Mouse (Mus musculus): ENCODE measurements around the gene Ptpn7. TPM values are rescaled to one million over a fixed set of nuclear protein-coding genes. Genes with fewer than 3 reads are reported as not detected.
"Not testable (repeated sequence)": the region's sequence is repeated elsewhere in the genome, so short reads cannot be mapped to it uniquely, and the experiment has no call there.

The Ptpn7 gene
- total RNA-seq, 2 experiments from 2014 or later: 0.16 to 1.0 TPM

GRCm38 (mm10) chr1:135181275-135181674 lies 48.8 kb downstream of the Ptpn7 start:
- intact Hi-C loops (cut with DNase I): no loop called here
- DNase-seq (ENCODE audit: low spot score in 2 of 2): no peak

- no peak for DNase-seq (ENCODE audit: low spot score in 2 of 2)
- intact Hi-C loops (cut with DNase I): no loop called here
Observed at GRCm38 (mm10) chr1:135181880-135182623, 49.6 kb downstream of the Ptpn7 start.

- DNase-seq (ENCODE audit: low spot score in 2 of 2): no peak
- intact Hi-C loops (cut with DNase I): no loop called here
Observed at GRCm38 (mm10) chr1:135182975-135183374, 50.5 kb downstream of the Ptpn7 start.

GRCm38 (mm10) chr1:135183448-135183847 lies 50.9 kb downstream of the Ptpn7 start:
- DNase-seq (ENCODE audit: low spot score in 2 of 2): no peak
- intact Hi-C loops (cut with DNase I): no loop called here

GRCm38 (mm10) chr1:135183941-135184570 lies 51.6 kb downstream of the Ptpn7 start:
- DNase-seq (ENCODE audit: low spot score in 2 of 2): no peak
- intact Hi-C loops (cut with DNase I): no loop called here

- no peak for DNase-seq (ENCODE audit: low spot score in 2 of 2)
- intact Hi-C loops (cut with DNase I): no loop called here
Observed at GRCm38 (mm10) chr1:135185936-135186335, 53.4 kb downstream of the Ptpn7 start.

GRCm38 (mm10) chr1:135186427-135186826 lies 53.9 kb downstream of the Ptpn7 start:
- no peak for DNase-seq (ENCODE audit: low spot score in 2 of 2)
- intact Hi-C loops (cut with DNase I): no loop called here

GRCm38 (mm10) chr1:135187016-135187415 lies 54.5 kb downstream of the Ptpn7 start:
- intact Hi-C loops (cut with DNase I); DNase-seq (ENCODE audit: low spot score in 2 of 2): not testable (repeated sequence)

- DNase-seq (ENCODE audit: low spot score in 2 of 2): no peak
- intact Hi-C loops (cut with DNase I): no loop called here
Observed at GRCm38 (mm10) chr1:135188197-135188596, 55.7 kb downstream of the Ptpn7 start.

GRCm38 (mm10) chr1:135189186-135189585 lies 56.7 kb downstream of the Ptpn7 start:
- intact Hi-C loops (cut with DNase I): no loop called here
- no peak for DNase-seq (ENCODE audit: low spot score in 2 of 2)

- intact Hi-C loops (cut with DNase I); DNase-seq (ENCODE audit: low spot score in 2 of 2): not testable (repeated sequence)
Observed at GRCm38 (mm10) chr1:135194335-135194734, 61.8 kb downstream of the Ptpn7 start.

Other genes starting within 250 kb of the Ptpn7 start
- gene Ppp1r12b, start 176.8 kb upstream of the Ptpn7 start, total RNA-seq (2021): 10 to 100 TPM; 79.1 to 81.7 TPM
- gene Ube2t, start 170.1 kb upstream of the Ptpn7 start, total RNA-seq (2021): 1 to 10 TPM; 2.7 to 3.1 TPM
- gene Lgr6, start 27.4 kb upstream of the Ptpn7 start, total RNA-seq (2021): 1 to 10 TPM; 1.5 to 2.1 TPM
- gene Arl8a, start 14.1 kb downstream of the Ptpn7 start, total RNA-seq (2021): 100 to 1,000 TPM; 261 to 278 TPM
- gene Gpr37l1, start 35.0 kb downstream of the Ptpn7 start, total RNA-seq (2021): 100 to 1,000 TPM; 182 to 212 TPM
- gene Elf3, start 125.9 kb downstream of the Ptpn7 start, total RNA-seq (2021): under 1 TPM in 1 of 2 experiments, not detected in 1; 0.16 TPM
- 10 to 100 TPM; 50.5 to 54.8 TPM for gene Rnpep, start 151.4 kb downstream of the Ptpn7 start, total RNA-seq (2021)
- gene Timm17a, start 181.1 kb downstream of the Ptpn7 start, total RNA-seq (2021): 100 to 1,000 TPM; 159 to 175 TPM
- under 1 TPM; 0.76 to 0.94 TPM for gene Lmod1, start 192.1 kb downstream of the Ptpn7 start, total RNA-seq (2021)
- 100 to 1,000 TPM; 188 to 196 TPM for gene Shisa4, start 242.5 kb downstream of the Ptpn7 start, total RNA-seq (2021)